Mouse (Mus musculus) limb, embryonic 10.5 days (tissue): ENCODE measurements around the gene Gins2. TPM values are rescaled to one million over a fixed set of nuclear protein-coding genes. Genes with fewer than 3 reads are reported as not detected.

Experiments used
- DNase-seq: peaks from one replicate; pipeline ENCODE4 v3.0.0-alpha.2; 2017; ENCODE audit warnings: low spot score
- H3K27ac ChIP-seq: fragments of 300-500 bp; sonication (generic); 2 replicates; pipeline ENCODE4 v1.5.1; 2016; ENCODE audit warnings: mild to moderate bottlenecking
- H3K27me3 ChIP-seq: fragments of 300-500 bp; sonication (generic); 2 replicates; pipeline ENCODE4 v1.6.1; 2016; ENCODE audit warnings: low read depth, mild to moderate bottlenecking; ENCODE audit not compliant: poor library complexity, severe bottlenecking
- H3K36me3 ChIP-seq: fragments of 300-500 bp; sonication (generic); 2 replicates; pipeline ENCODE4 v1.6.1; 2016; ENCODE audit warnings: mild to moderate bottlenecking, moderate library complexity
- H3K4me1 ChIP-seq: fragments of 300-500 bp; sonication (generic); 2 replicates; pipeline ENCODE4 v1.6.1; 2016
- H3K4me3 ChIP-seq: fragments of 300-500 bp; sonication (generic); 2 replicates; pipeline ENCODE4 v1.5.1; 2016; ENCODE audit warnings: mild to moderate bottlenecking, moderate library complexity
- H3K9me3 ChIP-seq: fragments of 300-500 bp; sonication (generic); replicated peaks from 2 replicates; pipeline ENCODE4 v1.6.1; 2016; ENCODE audit warnings: mild to moderate bottlenecking
- WGBS: fragments of 180-500 bp; shearing (Covaris S2); methylation state at CpG from one replicate; pipeline ENCODE4 v1.1.7; 2016; 5-methylcytosine and 5-hydroxymethylcytosine counted together
- polyA plus RNA-seq: library from polyadenylated mRNA; unstranded; fragments of >200 nt; fragmentation: Nextera tagmentation; extraction: Ambion mirVana; gene quantifications from 2 replicates; pipeline ENCODE4 v1.2.1, GENCODE M21; 2016

The Gins2 gene
- polyA plus RNA-seq = 153 and 167 TPM in 2 replicates

GRCm38 (mm10) chr8:120588908-120589771, at the start of gene Gins2:
Gene Gins2, minus strand, starts transcription at chr8:120589304.
- peak; percentile 98 for DNase-seq
- Histone ChIP-seq H3K9me3 (no peaks in the 10 kb centered on the region), H3K4me3 (peak within 1 kb of the TSS; percentile 91), H3K4me1 (peaks cover 40% of the 10 kb centered on the region), H3K36me3 (peaks cover 33% of the 10 kb centered on the region), H3K27ac (peak within 1 kb of the TSS; percentile 93), H3K27me3 (no peaks in the 10 kb centered on the region)
- 1% methylated on average over 67 of the region's 67 CpGs for WGBS

GRCm38 (mm10) chr8:120634329-120634839, 45.3 kb upstream of the Gins2 start:
- DNase-seq = no peak
- Histone ChIP-seq H3K27ac (peak overlapping the region; percentile 79), H3K27me3 (peaks cover 74% of the 10 kb centered on the region), H3K4me1 (peaks cover 39% of the 10 kb centered on the region), H3K36me3 (no peaks in the 10 kb centered on the region), H3K9me3 (no peaks in the 10 kb centered on the region), H3K4me3 (peak overlapping the region; percentile 79)
- under 1% methylated on average over 42 of the region's 42 CpGs for WGBS

GRCm38 (mm10) chr8:120633665-120634271, 44.7 kb upstream of the Gins2 start:
- Histone ChIP-seq H3K27me3 (peaks cover 74% of the 10 kb centered on the region), H3K36me3 (no peaks in the 10 kb centered on the region), H3K4me3 (peak overlapping the region; percentile 79), H3K4me1 (peaks cover 39% of the 10 kb centered on the region), H3K27ac (peak overlapping the region; percentile 79), H3K9me3 (no peaks in the 10 kb centered on the region)
- peak; percentile 67 for DNase-seq
- under 1% methylated on average over 44 of the region's 44 CpGs for WGBS

- DNase-seq = peak; percentile 39
- Histone ChIP-seq H3K27me3 (peaks cover 74% of the 10 kb centered on the region), H3K27ac (peak overlapping the region; percentile 79; the same call in 1 of the 2 replicates), H3K9me3 (no peaks in the 10 kb centered on the region), H3K4me3 (peak overlapping the region; percentile 79), H3K4me1 (peaks cover 43% of the 10 kb centered on the region), H3K36me3 (no peaks in the 10 kb centered on the region)
- 29% methylated on average over 17 of the region's 17 CpGs for WGBS
Measured at GRCm38 (mm10) chr8:120632969-120633664, 44.0 kb upstream of the Gins2 start.

GRCm38 (mm10) chr8:120631441-120632375, 42.6 kb upstream of the Gins2 start:
- 83% methylated on average over 21 of the region's 21 CpGs for WGBS
- H3K27me3 ChIP-seq = peaks cover 68% of the 10 kb centered on the region
- H3K4me3 ChIP-seq = no peak overlapping the region

GRCm38 (mm10) chr8:120630848-120631247, 41.7 kb upstream of the Gins2 start:
- Histone ChIP-seq H3K4me1 (peaks cover 50% of the 10 kb centered on the region), H3K36me3 (no peaks in the 10 kb centered on the region), H3K27me3 (peaks cover 60% of the 10 kb centered on the region), H3K27ac (no peak overlapping the region), H3K9me3 (no peaks in the 10 kb centered on the region), H3K4me3 (no peak overlapping the region)
- DNase-seq = no peak
- 33% methylated on average over 6 of the region's 6 CpGs for WGBS

More at GRCm38 (mm10) chr8:120631441-120632375, 42.6 kb upstream of the Gins2 start:
- no peaks in the 10 kb centered on the region for H3K36me3 ChIP-seq
- no peaks in the 10 kb centered on the region for H3K9me3 ChIP-seq
- no peak for DNase-seq
- peak overlapping the region; percentile 23; the same call in 1 of the 2 replicates for H3K27ac ChIP-seq
- peaks cover 44% of the 10 kb centered on the region for H3K4me1 ChIP-seq

GRCm38 (mm10) chr8:120630031-120630430, 40.9 kb upstream of the Gins2 start:
- no peaks in the 10 kb centered on the region for H3K9me3 ChIP-seq
- no peaks in the 10 kb centered on the region for H3K36me3 ChIP-seq
- no peak overlapping the region for H3K4me3 ChIP-seq
- peaks cover 50% of the 10 kb centered on the region for H3K4me1 ChIP-seq
- H3K27me3 ChIP-seq = peaks cover 53% of the 10 kb centered on the region
- 57% methylated on average over 5 of the region's 5 CpGs for WGBS
- peak overlapping the region; percentile 14; the same call in 1 of the 2 replicates for H3K27ac ChIP-seq
- no peak for DNase-seq

GRCm38 (mm10) chr8:120627298-120627697, 38.2 kb upstream of the Gins2 start:
- no peaks in the 10 kb centered on the region for H3K36me3 ChIP-seq
- 92% methylated on average over 5 of the region's 5 CpGs for WGBS
- DNase-seq = no peak
- H3K27me3 ChIP-seq = peaks cover 26% of the 10 kb centered on the region
- no peaks in the 10 kb centered on the region for H3K9me3 ChIP-seq
- no peak overlapping the region for H3K27ac ChIP-seq
- H3K4me1 ChIP-seq = peaks cover 42% of the 10 kb centered on the region
- H3K4me3 ChIP-seq = no peak overlapping the region

GRCm38 (mm10) chr8:120626461-120626860, 37.4 kb upstream of the Gins2 start:
- Histone ChIP-seq H3K36me3 (no peaks in the 10 kb centered on the region), H3K4me3 (no peak overlapping the region), H3K27me3 (peaks cover 17% of the 10 kb centered on the region; the same call in 1 of the 2 replicates), H3K4me1 (peaks cover 42% of the 10 kb centered on the region), H3K9me3 (no peaks in the 10 kb centered on the region), H3K27ac (no peak overlapping the region)
- DNase-seq = no peak
- WGBS = 64% methylated on average over 11 of the region's 11 CpGs

GRCm38 (mm10) chr8:120623608-120624007, 34.5 kb upstream of the Gins2 start:
- Histone ChIP-seq H3K9me3 (no peaks in the 10 kb centered on the region), H3K27me3 (no peaks in the 10 kb centered on the region), H3K27ac (no peak overlapping the region; the same call in 1 of the 2 replicates), H3K4me1 (peaks cover 37% of the 10 kb centered on the region), H3K36me3 (no peaks in the 10 kb centered on the region), H3K4me3 (no peak overlapping the region)
- WGBS = 41% methylated on average over 2 of the region's 2 CpGs
- DNase-seq = no peak

GRCm38 (mm10) chr8:120622161-120622560, 33.1 kb upstream of the Gins2 start:
- Histone ChIP-seq H3K27ac (peak overlapping the region; percentile 47; the same call in 1 of the 2 replicates), H3K4me1 (peaks cover 41% of the 10 kb centered on the region), H3K27me3 (no peaks in the 10 kb centered on the region), H3K9me3 (no peaks in the 10 kb centered on the region), H3K4me3 (no peak overlapping the region), H3K36me3 (no peaks in the 10 kb centered on the region)
- WGBS = 78% methylated on average over 14 of the region's 14 CpGs
- no peak for DNase-seq
